Mouse (Mus musculus) spleen, adult 2 months (tissue): Measurements from ENCODE around the gene Dnajc16.

ENCODE experiments used
- CTCF ChIP-seq: fragments of 200-500 bp; IDR thresholded peaks from 2 replicates; pipeline ENCODE4 v1.5.1; 2011; ENCODE audit warnings: mild to moderate bottlenecking, inconsistent platforms; ENCODE audit not compliant: insufficient read depth, insufficient read length, insufficient replicate concordance; ENCODE audit errors: extremely low read depth
- POLR2A ChIP-seq: fragments of 200-500 bp; IDR thresholded peaks from 2 replicates; pipeline ENCODE4 v1.6.1; 2011; ENCODE audit warnings: low read depth, low read length, inconsistent platforms

DNA sequence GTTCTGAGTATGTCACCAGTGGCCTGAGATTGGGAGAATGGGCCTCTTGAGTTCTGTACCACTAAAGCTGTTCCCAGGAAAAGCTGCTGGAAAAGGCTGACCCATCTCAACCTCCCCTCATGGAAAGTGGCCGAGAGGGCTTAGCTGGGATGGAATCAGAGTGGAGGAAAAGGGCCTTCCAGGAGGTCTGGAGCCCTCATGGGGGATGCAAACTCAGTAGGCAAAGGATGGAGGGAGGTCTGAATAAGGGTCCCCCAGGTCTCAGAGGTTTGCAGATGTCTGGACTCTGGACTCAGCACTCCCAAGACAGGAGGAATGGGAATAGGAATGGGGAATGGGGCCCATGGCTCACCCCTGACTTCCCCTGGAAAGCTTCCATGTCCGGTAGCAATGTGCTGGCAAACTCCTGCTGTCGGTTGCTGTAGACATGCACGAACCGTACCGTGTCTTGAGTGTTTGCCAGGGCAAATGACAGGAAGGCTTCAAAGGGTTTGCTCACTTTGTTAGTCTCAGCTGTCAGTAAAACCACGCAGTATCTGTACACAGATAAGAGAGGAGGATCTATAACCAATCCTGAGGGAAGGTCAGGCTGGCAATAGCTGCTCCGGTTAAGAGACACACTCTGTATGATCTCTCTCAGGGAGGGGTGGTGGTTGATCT, 21.1 kb downstream of the Dnajc16 start:
- TF ChIP-seq CTCF, result no peak
- no peak for TF ChIP-seq POLR2A
